Mouse (Mus musculus) T-helper 17 cell (primary cell): ENCODE measurements around the gene Pak7.
"Not testable (repeated sequence)": the region's sequence is repeated elsewhere in the genome, so short reads cannot be mapped to it uniquely, and the experiment has no call there.

Experiments used
- in situ Hi-C, 2 experiments: fragments of 300-600 bp; cut with MboI, MseI; formaldehyde crosslinking; loops; 1 replicate in 1 of 2; 2 replicates in 1 of 2; pipeline ENCODE4 v1.15.1; 2025; ENCODE audit warnings: high pct_unique_total_duplicates in 2 of 2

Gene Pak7

GRCm38 (mm10) chr2:136387181-136388131, at the start of gene Pak7:
Pak7 (minus strand) TSS chr2:136387967.
- in situ Hi-C loops = no loop called here

GRCm38 (mm10) chr2:136425561-136425960, 37.8 kb upstream of the Pak7 start:
- in situ Hi-C loops = no loop called here

DNA sequence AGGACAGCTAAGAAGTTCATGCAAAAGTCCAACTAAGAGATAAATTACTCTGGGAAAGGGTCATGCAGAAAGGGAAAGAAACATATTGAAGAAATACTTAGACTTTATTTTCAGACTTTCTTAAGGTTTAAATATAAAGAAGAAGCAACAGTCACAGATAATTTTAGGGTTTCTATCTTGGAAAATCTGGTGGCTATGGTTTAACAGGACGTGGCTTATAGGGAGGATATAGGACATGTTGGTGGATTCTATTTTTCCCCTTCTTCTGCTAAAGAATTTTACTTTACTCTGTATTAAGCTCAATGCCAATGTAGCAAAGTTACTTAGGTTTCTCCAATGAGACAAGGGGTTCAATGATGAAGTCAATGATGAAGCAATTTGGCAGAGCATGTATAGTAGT, 31.8 kb upstream of the Pak7 start:
- in situ Hi-C loops = no loop called here

DNA sequence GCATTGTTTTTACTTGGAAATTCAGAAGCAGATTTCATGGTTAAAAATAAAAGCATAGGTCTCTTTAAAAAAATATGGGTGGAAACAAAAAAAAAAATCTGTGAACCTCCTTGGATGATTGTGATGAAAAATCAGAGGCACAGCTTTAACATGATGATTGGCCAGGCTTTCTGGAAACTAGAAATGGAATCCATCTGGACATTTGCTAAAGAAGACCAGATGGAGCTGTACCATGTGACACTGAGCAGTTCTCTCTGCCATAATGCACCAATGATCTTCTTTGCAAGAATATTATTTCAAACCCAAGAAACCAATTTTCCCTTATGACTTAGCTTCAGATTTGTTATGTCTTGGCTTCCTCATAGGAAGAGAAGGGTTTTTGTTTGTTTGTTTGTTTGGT, 28.6 kb upstream of the Pak7 start:
- in situ Hi-C loops = no loop called here

DNA sequence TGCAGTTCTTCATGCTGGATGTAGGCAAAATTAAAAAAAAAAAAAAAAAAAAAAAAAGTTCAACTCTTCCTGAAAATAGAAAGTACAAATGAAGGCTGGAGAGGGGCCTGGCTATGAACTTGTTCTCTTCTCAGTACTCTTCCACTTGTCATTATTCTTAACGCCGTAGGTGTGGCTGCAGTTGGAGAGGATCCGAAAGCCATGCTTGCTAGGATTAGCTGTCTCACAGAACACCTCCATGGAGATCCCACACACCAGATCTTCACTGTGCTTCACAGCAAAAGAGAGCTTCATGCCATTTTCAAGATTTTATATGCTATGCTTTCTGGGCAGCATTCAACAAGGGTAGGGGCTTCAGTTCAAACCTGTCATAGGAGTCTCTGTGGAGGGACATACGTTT, 14.8 kb upstream of the Pak7 start:
- in situ Hi-C loops = loop anchor here in 1 of 2 experiments (10.0 kb wide), 1 partner anchor 742 kb away; no protein-coding TSS in a partner anchor

DNA sequence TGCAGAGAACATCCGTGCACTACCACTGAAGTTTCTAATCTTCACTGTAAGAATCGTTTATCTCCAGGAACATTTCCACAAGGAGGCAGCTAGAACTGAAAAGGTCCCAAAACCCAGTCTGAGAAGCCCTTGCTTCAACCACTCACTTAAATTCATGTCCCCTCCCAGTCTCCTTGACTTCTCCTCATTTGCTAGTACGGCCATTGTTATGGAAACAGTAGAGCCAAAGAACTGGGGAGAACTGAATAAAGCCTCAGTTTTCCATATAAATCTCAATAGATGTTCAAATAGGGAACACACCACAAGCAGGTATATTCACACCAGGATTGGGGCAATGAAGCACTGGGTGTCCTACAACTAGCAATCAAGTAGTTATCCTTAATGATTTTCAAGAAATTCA, 12.4 kb downstream of the Pak7 start:
- in situ Hi-C loops = no loop called here

DNA sequence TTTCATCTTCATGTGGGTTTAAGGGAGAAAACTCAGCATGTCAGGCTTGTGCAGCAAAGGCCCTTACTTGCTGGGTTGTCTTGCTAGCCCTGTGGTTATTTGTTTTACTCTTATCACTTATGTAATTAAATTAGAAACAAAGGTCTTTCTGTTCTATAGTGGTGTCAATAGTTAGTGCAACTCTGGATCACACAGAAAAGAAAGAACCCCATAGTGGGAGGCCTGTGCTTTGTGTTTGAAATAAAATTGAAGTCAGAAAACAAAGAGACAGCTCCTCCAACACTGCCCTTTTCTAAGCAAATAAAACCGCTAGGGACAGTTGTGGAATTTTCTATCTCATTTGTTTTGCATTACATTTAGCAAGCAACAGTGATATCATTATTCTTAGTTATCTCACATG, 15.4 kb downstream of the Pak7 start:
- in situ Hi-C loops = no loop called here

- in situ Hi-C loops = no loop called here
Observed at GRCm38 (mm10) chr2:136351393-136352096, 36.2 kb downstream of the Pak7 start.

- in situ Hi-C loops = no loop called here
Observed at GRCm38 (mm10) chr2:136350459-136350858, 37.3 kb downstream of the Pak7 start.

GRCm38 (mm10) chr2:136349671-136350275, 38.0 kb downstream of the Pak7 start:
- in situ Hi-C loops = no loop called here

DNA sequence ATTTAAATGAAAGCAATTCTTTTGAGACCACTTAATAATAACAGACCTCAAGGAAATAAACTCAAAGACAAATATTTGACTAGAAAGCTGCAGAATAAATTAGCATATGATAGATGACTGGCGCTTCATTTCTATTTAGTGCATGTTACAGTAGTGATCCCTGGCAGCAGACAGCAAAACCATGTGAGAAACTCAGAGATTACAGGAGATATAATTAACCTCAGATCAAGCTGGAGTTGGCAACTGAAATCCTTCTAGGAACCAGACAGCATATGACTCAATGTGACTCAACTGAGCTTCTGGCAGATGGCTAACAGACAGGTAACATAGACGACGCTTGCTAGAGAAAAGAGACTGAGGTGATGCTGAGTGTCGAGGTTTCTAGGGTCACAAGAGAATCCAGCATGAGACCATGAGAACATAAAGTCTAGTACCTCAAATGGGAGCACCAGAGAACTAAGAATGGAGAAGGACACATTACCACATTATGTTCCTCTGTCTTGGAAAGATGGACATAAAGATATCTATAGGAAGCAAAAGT, 43.5 kb downstream of the Pak7 start:
- in situ Hi-C loops = not testable (repeated sequence)

DNA sequence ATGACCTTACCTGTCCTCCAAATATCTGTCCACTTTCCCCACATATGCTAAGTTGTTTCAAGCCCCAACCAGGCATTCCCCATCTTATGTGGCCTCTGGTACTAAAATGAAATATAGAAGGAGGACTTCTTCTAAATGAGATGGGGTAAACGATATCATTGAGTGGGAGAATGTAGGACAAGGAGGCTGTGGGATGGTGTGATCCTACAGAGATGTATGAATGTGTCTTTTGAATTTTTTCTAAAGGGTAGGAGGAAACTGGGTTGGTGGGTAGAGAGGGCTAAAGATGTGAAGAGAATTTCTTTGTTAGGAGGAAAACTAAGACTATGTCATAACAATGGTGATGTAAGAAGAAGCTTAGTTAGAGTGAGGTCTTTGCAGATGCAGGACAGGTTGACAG, 57.8 kb downstream of the Pak7 start:
- in situ Hi-C loops = loop anchor here in 1 of 2 experiments (10.0 kb wide), 1 partner anchor 1125 kb away; no protein-coding TSS in a partner anchor

DNA sequence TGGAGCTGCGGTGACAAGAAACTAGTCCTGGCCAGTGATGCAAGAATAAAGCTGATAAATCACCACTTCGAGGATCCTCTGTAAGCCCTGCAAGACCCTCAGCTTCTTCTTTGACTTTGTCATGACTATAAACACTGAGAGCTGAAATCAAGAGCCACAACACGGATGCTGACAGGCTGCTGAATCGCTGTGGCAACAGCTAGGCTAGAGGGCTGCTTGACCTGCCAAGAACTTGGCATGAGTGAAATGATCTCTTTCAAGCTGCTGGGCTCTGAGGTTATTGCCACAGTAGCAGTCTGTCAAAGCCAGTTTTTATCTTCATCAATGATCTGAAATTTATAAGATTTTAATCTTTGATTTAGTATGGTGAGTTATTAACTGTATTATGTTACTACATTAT, 62.1 kb downstream of the Pak7 start:
- in situ Hi-C loops = loop anchor here in 1 of 2 experiments (10.0 kb wide), 1 partner anchor 1121 kb away; no protein-coding TSS in a partner anchor

- in situ Hi-C loops = no loop called here
Observed at GRCm38 (mm10) chr2:136309313-136309712, 78.5 kb downstream of the Pak7 start.

GRCm38 (mm10) chr2:136308743-136309142, 79.0 kb downstream of the Pak7 start:
- in situ Hi-C loops = no loop called here

GRCm38 (mm10) chr2:136302201-136302600, 85.6 kb downstream of the Pak7 start:
- in situ Hi-C loops = no loop called here

DNA sequence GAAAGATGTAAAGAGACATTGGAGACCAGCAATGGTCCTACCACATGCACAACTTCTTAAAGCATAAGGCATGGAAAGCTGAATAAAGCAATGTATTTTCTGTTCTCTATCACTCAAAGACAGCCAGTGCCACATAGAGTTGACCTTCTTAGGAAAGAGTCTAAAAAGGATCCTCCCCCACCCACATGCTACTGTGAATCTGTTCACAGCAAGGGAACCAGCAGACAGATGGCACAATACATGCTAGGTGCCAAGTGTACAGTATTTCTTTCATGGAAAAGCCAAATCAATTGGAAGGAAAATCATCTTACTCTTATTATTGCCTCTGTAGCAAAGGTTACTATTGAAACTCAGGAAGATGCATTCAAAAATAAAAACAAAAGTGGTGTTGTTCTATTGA, 86.4 kb downstream of the Pak7 start:
- in situ Hi-C loops = no loop called here

GRCm38 (mm10) chr2:136297371-136297770, 90.4 kb downstream of the Pak7 start:
- in situ Hi-C loops = no loop called here

DNA sequence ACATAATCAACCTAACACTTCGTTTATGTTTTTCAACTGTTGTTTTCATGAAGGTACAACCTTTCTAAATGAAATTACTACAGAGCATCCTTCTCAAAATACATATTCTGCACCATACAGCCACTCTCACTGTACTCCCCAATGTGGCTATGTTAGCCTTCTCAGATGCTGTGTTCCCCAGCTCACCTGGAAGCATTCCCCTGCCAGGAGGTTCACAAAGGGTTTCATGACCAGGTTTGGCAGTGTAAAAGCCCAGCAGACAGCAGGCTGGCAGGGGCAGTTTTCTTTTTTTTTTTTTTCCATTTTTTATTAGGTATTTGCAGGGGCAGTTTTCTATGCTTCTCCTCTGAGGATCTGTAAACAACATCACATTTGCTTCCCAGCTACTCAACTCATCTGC, 105.7 kb downstream of the Pak7 start:
- in situ Hi-C loops = no loop called here

- in situ Hi-C loops = not testable (repeated sequence)
Observed at GRCm38 (mm10) chr2:136241960-136242359, 145.8 kb downstream of the Pak7 start.

GRCm38 (mm10) chr2:136231228-136231627, 156.5 kb downstream of the Pak7 start:
- in situ Hi-C loops = no loop called here

DNA sequence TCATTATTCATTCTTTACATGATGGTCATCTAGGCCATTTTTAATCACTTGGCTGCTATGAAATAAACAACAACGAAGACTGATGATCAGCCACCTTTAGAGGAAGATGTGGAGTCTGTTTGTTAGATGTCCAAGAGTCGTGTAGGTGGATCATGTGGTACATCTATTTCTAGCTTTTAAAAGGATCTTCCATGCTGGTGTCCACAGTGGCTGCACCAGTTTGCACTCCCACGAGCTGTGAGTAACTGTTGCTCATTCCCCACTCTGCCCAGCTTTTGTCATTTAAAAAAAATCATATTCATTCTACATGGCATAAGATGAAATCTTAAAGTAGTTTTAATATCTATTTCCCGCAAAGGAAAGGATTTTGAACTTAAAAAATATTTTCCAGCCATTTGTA, 183.7 kb downstream of the Pak7 start:
- in situ Hi-C loops = no loop called here
